Mouse (Mus musculus) intestine, postnatal 0 days (tissue): ENCODE measurements around the gene Pim1. TPM values are rescaled to one million over a fixed set of nuclear protein-coding genes. Genes with fewer than 3 reads are reported as not detected.
A peak's percentile ranks its signal among the peaks of the same experiment; 100 is the strongest.

ENCODE experiments used
- ATAC-seq: fragments of 200-750 bp; cut with Nextera tagmentation; 2 replicates; pipeline ENCODE4 v1.8.0; 2017; ENCODE audit warnings: mild to moderate bottlenecking, moderate TSS enrichment, moderate library complexity
- H3K27ac ChIP-seq: fragments of 300-500 bp; sonication (generic); 2 replicates; pipeline ENCODE4 v1.5.1; 2014; ENCODE audit warnings: mild to moderate bottlenecking, low read depth, low read length, moderate library complexity
- H3K27me3 ChIP-seq: fragments of 300-500 bp; sonication (generic); replicated peaks from 2 replicates; pipeline ENCODE4 v1.6.1; 2014; ENCODE audit warnings: low read length, mixed read lengths; ENCODE audit not compliant: control insufficient read depth, insufficient read depth
- H3K36me3 ChIP-seq: fragments of 300-500 bp; sonication (generic); 2 replicates; pipeline ENCODE4 v1.6.1; 2014; ENCODE audit warnings: mild to moderate bottlenecking, moderate library complexity; ENCODE audit not compliant: control insufficient read depth, insufficient read depth
- H3K4me1 ChIP-seq: fragments of 300-500 bp; sonication (generic); replicated peaks from 2 replicates; pipeline ENCODE4 v1.6.1; 2014; ENCODE audit warnings: antibody characterized with exemption, low read length, mixed read lengths; ENCODE audit not compliant: control insufficient read depth, insufficient read depth
- H3K4me2 ChIP-seq: fragments of 300-500 bp; sonication (generic); replicated peaks from 2 replicates; pipeline ENCODE4 v1.6.1; 2014; ENCODE audit warnings: low read depth, mild to moderate bottlenecking, moderate library complexity
- H3K4me3 ChIP-seq: fragments of 300-500 bp; sonication (generic); 2 replicates; pipeline ENCODE4 v1.5.1; 2014; ENCODE audit warnings: low read depth, low read length
- H3K9ac ChIP-seq: fragments of 300-500 bp; sonication (generic); 2 replicates; pipeline ENCODE4 v1.6.1; 2014; ENCODE audit warnings: mild to moderate bottlenecking, low read depth, low read length
- H3K9me3 ChIP-seq: fragments of 300-500 bp; sonication (generic); 2 replicates; pipeline ENCODE4 v1.6.1; 2016; ENCODE audit warnings: mixed run types; ENCODE audit not compliant: control insufficient read depth
- CTCF ChIP-seq: sonication (generic); IDR thresholded peaks from 2 replicates; pipeline ENCODE4 v1.5.1; 2016; ENCODE audit warnings: low read depth, mild to moderate bottlenecking, control low read depth, antibody characterized with exemption, moderate library complexity
- WGBS: fragments of 180-500 bp; shearing (Covaris S2); extraction: QIAGEN DNeasy Blood & Tissue Kit; methylation state at CpG from one replicate; pipeline ENCODE4 v1.1.7; 2014; 5-methylcytosine and 5-hydroxymethylcytosine counted together
- polyA plus RNA-seq: library from polyadenylated mRNA; unstranded; fragments of >200 nt; fragmentation: Nextera tagmentation; extraction: Ambion mirVana; gene quantifications from 2 replicates; pipeline ENCODE4 v1.2.1, GENCODE M21; 2015

Pim1 gene
- polyA plus RNA-seq, 1 experiment from 2014 or later = 16.8 TPM

GRCm38 (mm10) chr17:29525613-29526012 lies 35.1 kb downstream of the Pim1 start:
- Histone ChIP-seq H3K27me3 (no peaks in the 10 kb centered on the region), H3K4me3 (no peak overlapping the region), H3K4me2 (no peak overlapping the region), H3K9ac (no peak overlapping the region), H3K4me1 (no peaks in the 10 kb centered on the region), H3K27ac (no peak overlapping the region), H3K9me3 (no peaks in the 10 kb centered on the region), H3K36me3 (no peaks in the 10 kb centered on the region)
- peak; percentile 18; the same call in 1 of the 2 replicates for TF ChIP-seq CTCF
- ATAC-seq = no peak
- 79% methylated on average over 2 of the region's 2 CpGs for WGBS

- ATAC-seq = peak; percentile 16; the same call in 1 of the 2 replicates
- H3K9ac ChIP-seq = no peak overlapping the region
- H3K4me2 ChIP-seq = no peak overlapping the region
- H3K9me3 ChIP-seq = no peaks in the 10 kb centered on the region
- peak; percentile 85 for TF ChIP-seq CTCF
- H3K27me3 ChIP-seq = no peaks in the 10 kb centered on the region
- no peaks in the 10 kb centered on the region for H3K36me3 ChIP-seq
- no peak overlapping the region for H3K27ac ChIP-seq
- H3K4me3 ChIP-seq = no peak overlapping the region
- WGBS = 68% methylated on average over 8 of the region's 8 CpGs
- no peaks in the 10 kb centered on the region for H3K4me1 ChIP-seq
These were observed 38.1 kb downstream of the Pim1 start for GRCm38 (mm10) chr17:29528568-29529187.

- H3K4me1 ChIP-seq = no peaks in the 10 kb centered on the region
- H3K27me3 ChIP-seq = no peaks in the 10 kb centered on the region
- no peak for TF ChIP-seq CTCF
- WGBS = 80% methylated on average over 6 of the region's 6 CpGs
- ATAC-seq = no peak
- H3K9ac ChIP-seq = no peak overlapping the region
- H3K4me2 ChIP-seq = no peak overlapping the region
- H3K9me3 ChIP-seq = no peaks in the 10 kb centered on the region
- no peaks in the 10 kb centered on the region for H3K36me3 ChIP-seq
- no peak overlapping the region for H3K27ac ChIP-seq
- H3K4me3 ChIP-seq = no peak overlapping the region
These were observed 40.0 kb downstream of the Pim1 start for GRCm38 (mm10) chr17:29530508-29530907.

- H3K36me3 ChIP-seq = no peaks in the 10 kb centered on the region
- peak; percentile 32 for TF ChIP-seq CTCF
- H3K27me3 ChIP-seq = no peaks in the 10 kb centered on the region
- no peaks in the 10 kb centered on the region for H3K4me1 ChIP-seq
- no peaks in the 10 kb centered on the region for H3K9me3 ChIP-seq
- H3K4me3 ChIP-seq = no peak overlapping the region
- H3K9ac ChIP-seq = no peak overlapping the region
- no peak for ATAC-seq
- H3K4me2 ChIP-seq = no peak overlapping the region
- 79% methylated on average over 9 of the region's 9 CpGs for WGBS
- no peak overlapping the region for H3K27ac ChIP-seq
These were observed 40.7 kb downstream of the Pim1 start for GRCm38 (mm10) chr17:29531278-29531677.

GRCm38 (mm10) chr17:29531757-29532384 lies 41.3 kb downstream of the Pim1 start:
- 62% methylated on average over 10 of the region's 10 CpGs for whole genome bisulfite sequencing
- no peaks in the 10 kb centered on the region for H3K9me3 ChIP-seq
- no peak overlapping the region for H3K4me3 ChIP-seq
- no peak for TF ChIP-seq CTCF
- no peak for ATAC-seq
- H3K4me2 ChIP-seq = no peak overlapping the region
- no peaks in the 10 kb centered on the region for H3K27me3 ChIP-seq
- no peak overlapping the region for H3K27ac ChIP-seq
- no peak overlapping the region for H3K9ac ChIP-seq
- no peaks in the 10 kb centered on the region for H3K4me1 ChIP-seq
- no peaks in the 10 kb centered on the region for H3K36me3 ChIP-seq

GRCm38 (mm10) chr17:29533866-29534265 lies 43.3 kb downstream of the Pim1 start:
- H3K9me3 ChIP-seq = no peaks in the 10 kb centered on the region
- H3K27me3 ChIP-seq = no peaks in the 10 kb centered on the region
- no peak overlapping the region for H3K4me3 ChIP-seq
- no peak overlapping the region for H3K27ac ChIP-seq
- no peaks in the 10 kb centered on the region for H3K4me1 ChIP-seq
- WGBS = 86% methylated on average over 11 of the region's 11 CpGs
- H3K9ac ChIP-seq = no peak overlapping the region
- TF ChIP-seq CTCF = no peak
- H3K36me3 ChIP-seq = no peaks in the 10 kb centered on the region
- ATAC-seq = no peak
- H3K4me2 ChIP-seq = no peak overlapping the region
